Mouse (Mus musculus): Measurements from ENCODE around the gene Rnf150. TPM values are rescaled to one million over a fixed set of nuclear protein-coding genes. Genes with fewer than 3 reads are reported as not detected.

The Rnf150 gene
- total and polyA plus RNA-seq, 2 experiments = 0.24 to 0.92 TPM

- WGBS = 66% methylated on average over 3 of the region's 3 CpGs
- TF ChIP-seq CTCF (IDR thresholded peaks at IDR 0.05; ENCODE audit: low read depth, low read length) (no peak), POLR2A (IDR thresholded peaks at IDR 0.05; ENCODE audit: extremely low read depth, insufficient read depth, low read length) (no peak)
Measured at GRCm38 (mm10) chr8:82969967-82970366, 106.8 kb downstream of the Rnf150 start.

DNA sequence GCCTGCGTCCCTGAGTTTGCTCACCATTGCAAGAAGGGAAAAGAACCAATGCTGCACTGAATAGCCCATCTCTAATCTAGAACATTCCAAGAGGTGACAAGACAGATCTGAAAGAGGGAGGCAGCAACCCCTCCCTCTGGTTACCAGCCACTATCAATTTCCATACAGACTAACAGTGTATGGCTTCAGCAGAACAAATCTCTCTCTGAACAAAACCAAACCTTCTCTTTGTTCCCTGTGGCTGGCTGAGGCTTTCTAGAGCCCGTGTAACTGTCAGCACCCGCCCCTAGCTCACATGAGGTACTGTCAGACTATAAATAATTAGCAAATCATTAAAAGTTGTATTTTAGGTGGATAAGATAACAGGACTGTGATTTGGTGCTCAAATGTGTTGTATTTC lies 109.7 kb downstream of the Rnf150 start:
- Histone ChIP-seq H3K36me3 (ENCODE audit: control insufficient read depth, insufficient read depth, low read length) (no peaks in the 10 kb centered on the region), H3K27ac (replicated peaks; ENCODE audit: insufficient read depth, low read depth, low read length) (no peak overlapping the region), H3K27me3 (ENCODE audit: control insufficient read depth, insufficient read depth, low read length) (no peaks in the 10 kb centered on the region), H3K4me1 (ENCODE audit: control insufficient read depth, insufficient read depth, low read length) (no peaks in the 10 kb centered on the region), H3K79me2 (ENCODE audit: control insufficient read depth, insufficient read depth, low read length) (no peaks in the 10 kb centered on the region), H3K9ac (ENCODE audit: low read depth, low read length) (no peak overlapping the region), H3K4me3 (ENCODE audit: insufficient read depth, low read depth, low read length) (no peak overlapping the region)
- WGBS = 73% methylated on average over 3 of the region's 3 CpGs
- TF ChIP-seq CTCF (IDR thresholded peaks at IDR 0.05; ENCODE audit: low read depth, low read length) = no peak
- no peak for TF ChIP-seq POLR2A (IDR thresholded peaks at IDR 0.05; ENCODE audit: extremely low read depth, insufficient read depth, low read length)
- DNase-seq (ENCODE audit: extremely low read depth, low read depth, low spot score) = no peak

More at GRCm38 (mm10) chr8:82969967-82970366, 106.8 kb downstream of the Rnf150 start:
- Histone ChIP-seq H3K4me1 (ENCODE audit: control insufficient read depth, insufficient read depth, low read length) (no peaks in the 10 kb centered on the region), H3K27me3 (ENCODE audit: control insufficient read depth, insufficient read depth, low read length) (no peaks in the 10 kb centered on the region), H3K79me2 (ENCODE audit: control insufficient read depth, insufficient read depth, low read length) (no peaks in the 10 kb centered on the region), H3K4me3 (ENCODE audit: insufficient read depth, low read depth, low read length) (no peak overlapping the region), H3K27ac (replicated peaks; ENCODE audit: insufficient read depth, low read depth, low read length) (no peak overlapping the region), H3K36me3 (ENCODE audit: control insufficient read depth, insufficient read depth, low read length) (no peaks in the 10 kb centered on the region), H3K9ac (ENCODE audit: low read depth, low read length) (no peak overlapping the region)
- no peak for DNase-seq (ENCODE audit: extremely low read depth, low read depth, low spot score)

GRCm38 (mm10) chr8:82973331-82973730 lies 110.2 kb downstream of the Rnf150 start:
- 69% methylated on average over 4 of the region's 4 CpGs for WGBS

DNA sequence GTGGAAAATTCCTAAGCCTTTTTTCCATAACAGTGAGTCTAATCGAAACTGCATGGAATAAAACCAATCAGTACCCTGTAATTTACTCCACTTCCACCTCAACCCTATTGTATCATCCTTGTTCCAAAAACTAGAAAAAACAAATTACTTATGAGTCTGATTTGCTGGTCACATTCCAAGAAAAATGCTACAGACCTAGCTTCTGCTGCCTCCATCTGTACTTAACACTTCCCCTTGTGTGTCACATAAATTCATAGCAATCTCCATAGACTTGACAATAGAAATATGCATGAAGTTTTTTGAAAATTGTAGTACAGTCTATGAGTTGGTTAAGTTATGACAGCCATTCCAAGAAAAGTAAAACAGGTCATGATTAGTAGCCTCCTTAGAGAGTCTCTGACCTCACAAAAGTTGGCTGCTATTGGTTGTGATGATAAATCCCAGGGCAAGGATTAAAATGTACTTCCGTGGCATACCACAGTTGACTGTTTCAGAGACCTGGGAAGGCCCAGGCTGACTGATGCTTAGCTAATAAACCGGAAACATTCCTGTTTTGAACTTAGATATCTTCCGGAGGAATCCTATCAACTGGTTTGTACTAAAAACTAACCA lies 118.2 kb downstream of the Rnf150 start:
- no peak overlapping the region for H3K27ac ChIP-seq (replicated peaks; ENCODE audit: insufficient read depth, low read depth, low read length)
- no peaks in the 10 kb centered on the region for H3K36me3 ChIP-seq (ENCODE audit: control insufficient read depth, insufficient read depth, low read length)
- TF ChIP-seq POLR2A (IDR thresholded peaks at IDR 0.05; ENCODE audit: extremely low read depth, insufficient read depth, low read length) (no peak), CTCF (IDR thresholded peaks at IDR 0.05; ENCODE audit: low read depth, low read length) (no peak)
- H3K4me3 ChIP-seq (ENCODE audit: insufficient read depth, low read depth, low read length) = no peak overlapping the region
- 81% methylated on average over 4 of the region's 4 CpGs for WGBS
- H3K79me2 ChIP-seq (ENCODE audit: control insufficient read depth, insufficient read depth, low read length) = no peaks in the 10 kb centered on the region
- H3K27me3 ChIP-seq (ENCODE audit: control insufficient read depth, insufficient read depth, low read length) = no peaks in the 10 kb centered on the region
- DNase-seq (ENCODE audit: extremely low read depth, low read depth, low spot score) = no peak
- no peak overlapping the region for H3K9ac ChIP-seq (ENCODE audit: low read depth, low read length)
- H3K4me1 ChIP-seq (ENCODE audit: control insufficient read depth, insufficient read depth, low read length) = peaks cover 7% of the 10 kb centered on the region; the same call in 1 of the 2 replicates

More at GRCm38 (mm10) chr8:82973331-82973730, 110.2 kb downstream of the Rnf150 start:
- no peaks in the 10 kb centered on the region for H3K4me1 ChIP-seq (ENCODE audit: control insufficient read depth, insufficient read depth, low read length)
- no peaks in the 10 kb centered on the region for H3K79me2 ChIP-seq (ENCODE audit: control insufficient read depth, insufficient read depth, low read length)
- no peak overlapping the region for H3K27ac ChIP-seq (replicated peaks; ENCODE audit: insufficient read depth, low read depth, low read length)
- H3K4me3 ChIP-seq (ENCODE audit: insufficient read depth, low read depth, low read length) = no peak overlapping the region
- no peak overlapping the region for H3K9ac ChIP-seq (ENCODE audit: low read depth, low read length)
- no peaks in the 10 kb centered on the region for H3K36me3 ChIP-seq (ENCODE audit: control insufficient read depth, insufficient read depth, low read length)
- DNase-seq (ENCODE audit: extremely low read depth, low read depth, low spot score) = no peak
- no peaks in the 10 kb centered on the region for H3K27me3 ChIP-seq (ENCODE audit: control insufficient read depth, insufficient read depth, low read length)
- TF ChIP-seq POLR2A (IDR thresholded peaks at IDR 0.05; ENCODE audit: extremely low read depth, insufficient read depth, low read length) (no peak), CTCF (IDR thresholded peaks at IDR 0.05; ENCODE audit: low read depth, low read length) (no peak)

DNA sequence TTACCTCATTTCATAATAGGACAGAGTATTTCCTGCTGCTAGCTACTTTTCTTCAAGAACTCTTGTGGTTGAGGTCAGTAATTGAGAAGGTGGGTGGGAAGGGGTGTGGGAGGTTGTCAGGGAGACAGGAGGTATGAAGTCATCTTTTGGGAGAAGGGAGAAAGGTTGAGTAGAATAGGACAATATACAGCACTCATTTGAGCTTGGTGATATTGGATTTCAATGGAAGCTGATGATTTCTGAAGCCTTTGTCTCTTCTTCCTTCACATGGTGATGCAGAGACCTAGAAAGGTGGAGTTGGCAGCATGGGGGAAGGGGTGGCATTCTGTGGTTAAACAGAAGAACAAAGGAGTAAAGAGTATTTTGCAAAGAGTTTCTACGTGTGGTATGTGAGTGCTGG lies 119.7 kb downstream of the Rnf150 start:
- Histone ChIP-seq H3K9ac (ENCODE audit: low read depth, low read length) (no peak overlapping the region), H3K27me3 (ENCODE audit: control insufficient read depth, insufficient read depth, low read length) (0 out of 2 replicates have a peak, but pooled peaks cover 2% of the 10 kb centered on the region), H3K4me3 (ENCODE audit: insufficient read depth, low read depth, low read length) (no peak overlapping the region), H3K36me3 (ENCODE audit: control insufficient read depth, insufficient read depth, low read length) (no peaks in the 10 kb centered on the region), H3K27ac (replicated peaks; ENCODE audit: insufficient read depth, low read depth, low read length) (no peak overlapping the region), H3K4me1 (ENCODE audit: control insufficient read depth, insufficient read depth, low read length) (peaks cover 7% of the 10 kb centered on the region; the same call in 1 of the 2 replicates), H3K79me2 (ENCODE audit: control insufficient read depth, insufficient read depth, low read length) (no peaks in the 10 kb centered on the region)
- DNase-seq (ENCODE audit: extremely low read depth, low read depth, low spot score) = no peak
- TF ChIP-seq POLR2A (IDR thresholded peaks at IDR 0.05; ENCODE audit: extremely low read depth, insufficient read depth, low read length) = no peak
- no peak for TF ChIP-seq CTCF (IDR thresholded peaks at IDR 0.05; ENCODE audit: low read depth, low read length)
- 30% methylated on average over 1 of the region's 1 CpGs for WGBS

- Histone ChIP-seq H3K9ac (ENCODE audit: low read depth, low read length) (no peak overlapping the region), H3K36me3 (ENCODE audit: control insufficient read depth, insufficient read depth, low read length) (no peaks in the 10 kb centered on the region), H3K27ac (replicated peaks; ENCODE audit: insufficient read depth, low read depth, low read length) (no peak overlapping the region), H3K79me2 (ENCODE audit: control insufficient read depth, insufficient read depth, low read length) (no peaks in the 10 kb centered on the region), H3K4me3 (ENCODE audit: insufficient read depth, low read depth, low read length) (no peak overlapping the region), H3K27me3 (ENCODE audit: control insufficient read depth, insufficient read depth, low read length) (0 out of 2 replicates have a peak, but pooled peaks cover 2% of the 10 kb centered on the region), H3K4me1 (ENCODE audit: control insufficient read depth, insufficient read depth, low read length) (peaks cover 7% of the 10 kb centered on the region; the same call in 1 of the 2 replicates)
- 20% methylated on average over 5 of the region's 5 CpGs for WGBS
- peak; percentile 65 for DNase-seq (ENCODE audit: extremely low read depth, low read depth, low spot score)
- TF ChIP-seq CTCF (IDR thresholded peaks at IDR 0.05; ENCODE audit: low read depth, low read length) (no peak), POLR2A (IDR thresholded peaks at IDR 0.05; ENCODE audit: extremely low read depth, insufficient read depth, low read length) (no peak)
Measured at GRCm38 (mm10) chr8:82983301-82983700, 120.1 kb downstream of the Rnf150 start.

Data from liver, adult 2 months (tissue).